Mouse (Mus musculus): ENCODE measurements around the gene Cabcoco1. TPM values are rescaled to one million over a fixed set of nuclear protein-coding genes. Genes with fewer than 3 reads are reported as not detected.

Gene Cabcoco1
- polyA plus RNA-seq, 1 experiment from 2014 or later = 3.7 TPM

DNA sequence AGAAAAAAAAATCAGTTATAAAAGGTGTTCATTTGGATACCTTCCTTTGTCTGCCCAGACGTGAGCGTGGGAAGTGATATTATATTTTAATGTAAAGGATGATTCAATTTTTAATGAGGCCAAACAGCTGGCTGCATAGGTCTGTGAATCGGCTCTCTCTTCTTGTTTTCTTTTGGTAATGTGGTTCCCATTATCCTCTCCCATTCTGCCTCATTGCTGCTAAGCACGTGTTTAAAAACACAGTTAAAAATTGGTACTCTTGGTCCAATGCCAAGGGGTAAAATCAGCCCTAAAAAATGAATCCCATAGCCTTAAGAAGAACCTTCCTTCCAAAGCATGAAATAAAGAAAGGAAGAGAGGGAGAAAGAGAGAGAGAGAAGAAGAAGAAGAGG, 17.1 kb upstream of the Cabcoco1 start:
- no peak for ATAC-seq
- 74% methylated on average over 4 of the region's 4 CpGs for WGBS (ENCODE audit: insufficient replicate concordance)
- no peaks in the 10 kb centered on the region for H3K9me3 ChIP-seq (ENCODE audit: low read length)
- H3K36me3 ChIP-seq (replicated peaks; ENCODE audit: insufficient read depth, low read length) = no peaks in the 10 kb centered on the region
- no peak overlapping the region for H3K27ac ChIP-seq (ENCODE audit: low read depth)
- no peak overlapping the region for H3K4me2 ChIP-seq (ENCODE audit: low read depth, low read length)
- no peak for TF ChIP-seq EP300 (IDR thresholded peaks at IDR 0.05; ENCODE audit: low read depth)
- no peak for TF ChIP-seq CTCF (IDR thresholded peaks at IDR 0.05; ENCODE audit: low read depth)
- no peaks in the 10 kb centered on the region for H3K27me3 ChIP-seq (ENCODE audit: insufficient read depth, low read length)
- no peaks in the 10 kb centered on the region for H3K4me1 ChIP-seq (ENCODE audit: insufficient read depth)
- H3K9ac ChIP-seq (replicated peaks) = no peak overlapping the region
- no peak overlapping the region for H3K4me3 ChIP-seq (ENCODE audit: low read depth, low read length)
- no peak for DNase-seq

DNA sequence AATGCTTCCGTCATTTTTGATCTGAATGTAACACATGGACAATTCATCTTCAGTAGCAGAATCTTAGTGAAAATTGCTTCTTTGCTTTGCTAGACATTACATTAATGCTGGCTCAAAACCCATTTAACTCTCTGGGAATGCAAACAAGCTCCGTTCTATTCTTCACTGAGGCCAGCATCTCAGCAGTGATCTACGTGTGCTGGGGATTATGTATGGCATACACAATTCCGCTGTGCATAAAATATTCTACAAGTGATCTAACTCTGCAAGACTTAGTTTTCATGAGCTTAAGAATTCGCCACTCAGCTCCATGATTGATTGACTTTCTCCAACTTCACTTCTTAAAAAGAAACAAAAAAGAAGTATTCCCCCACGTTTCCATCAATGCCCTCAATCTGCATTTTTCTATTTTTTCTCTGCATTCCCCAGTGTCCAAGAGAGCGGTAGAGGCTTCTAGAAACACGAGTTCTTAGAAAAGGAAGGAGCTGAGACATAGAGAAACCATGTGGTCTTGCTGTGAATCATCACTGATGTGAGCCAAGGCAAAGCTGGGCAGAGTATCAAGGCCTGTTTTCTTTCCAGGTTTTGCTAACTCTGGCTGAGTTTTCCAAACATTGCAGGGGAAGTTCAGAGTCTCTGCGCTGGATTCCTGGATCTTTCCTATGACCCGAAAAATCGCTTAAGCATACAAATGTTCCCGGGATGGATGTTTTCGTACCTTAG, 16.6 kb upstream of the Cabcoco1 start:
- no peak overlapping the region for H3K27ac ChIP-seq (ENCODE audit: low read depth)
- no peaks in the 10 kb centered on the region for H3K9me3 ChIP-seq (ENCODE audit: low read length)
- no peak for ATAC-seq
- H3K36me3 ChIP-seq (replicated peaks; ENCODE audit: insufficient read depth, low read length) = no peaks in the 10 kb centered on the region
- no peaks in the 10 kb centered on the region for H3K27me3 ChIP-seq (ENCODE audit: insufficient read depth, low read length)
- no peaks in the 10 kb centered on the region for H3K4me1 ChIP-seq (ENCODE audit: insufficient read depth)
- no peak for DNase-seq
- H3K9ac ChIP-seq (replicated peaks) = no peak overlapping the region
- 74% methylated on average over 13 of the region's 13 CpGs for WGBS (ENCODE audit: insufficient replicate concordance)
- no peak for TF ChIP-seq EP300 (IDR thresholded peaks at IDR 0.05; ENCODE audit: low read depth)
- no peak for TF ChIP-seq CTCF (IDR thresholded peaks at IDR 0.05; ENCODE audit: low read depth)
- H3K4me3 ChIP-seq (ENCODE audit: low read depth, low read length) = no peak overlapping the region
- H3K4me2 ChIP-seq (ENCODE audit: low read depth, low read length) = no peak overlapping the region

DNA sequence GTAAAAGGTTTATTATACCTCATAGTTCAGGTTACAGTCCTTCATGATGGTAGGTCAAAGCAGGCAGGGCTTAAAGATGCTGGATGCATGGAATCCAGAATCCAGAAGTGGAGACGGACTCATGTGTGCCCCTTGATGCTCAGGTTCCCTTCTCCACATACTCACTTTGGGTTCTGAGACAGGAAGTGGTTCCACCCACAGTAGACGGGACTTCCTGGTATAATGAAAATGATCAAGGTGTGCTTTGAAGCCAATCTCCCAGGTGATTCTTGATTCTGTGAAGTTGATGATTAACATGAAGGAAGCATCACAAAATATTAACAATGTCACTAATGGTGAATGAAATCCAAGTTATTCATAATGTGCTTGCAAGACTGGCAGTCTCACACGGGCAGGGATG, 12.0 kb upstream of the Cabcoco1 start:
- H3K9me3 ChIP-seq (ENCODE audit: low read length) = no peaks in the 10 kb centered on the region
- no peaks in the 10 kb centered on the region for H3K4me1 ChIP-seq (ENCODE audit: insufficient read depth)
- H3K4me3 ChIP-seq (ENCODE audit: low read depth, low read length) = no peak overlapping the region
- TF ChIP-seq EP300 (IDR thresholded peaks at IDR 0.05; ENCODE audit: low read depth) = no peak
- no peak for TF ChIP-seq CTCF (IDR thresholded peaks at IDR 0.05; ENCODE audit: low read depth)
- H3K9ac ChIP-seq (replicated peaks) = no peak overlapping the region
- no peak overlapping the region for H3K27ac ChIP-seq (ENCODE audit: low read depth)
- H3K27me3 ChIP-seq (ENCODE audit: insufficient read depth, low read length) = no peaks in the 10 kb centered on the region
- ATAC-seq (no peak), DNase-seq (no peak)
- no peak overlapping the region for H3K4me2 ChIP-seq (ENCODE audit: low read depth, low read length)
- 75% methylated on average over 3 of the region's 3 CpGs for WGBS (ENCODE audit: insufficient replicate concordance)
- no peaks in the 10 kb centered on the region for H3K36me3 ChIP-seq (replicated peaks; ENCODE audit: insufficient read depth, low read length)

DNA sequence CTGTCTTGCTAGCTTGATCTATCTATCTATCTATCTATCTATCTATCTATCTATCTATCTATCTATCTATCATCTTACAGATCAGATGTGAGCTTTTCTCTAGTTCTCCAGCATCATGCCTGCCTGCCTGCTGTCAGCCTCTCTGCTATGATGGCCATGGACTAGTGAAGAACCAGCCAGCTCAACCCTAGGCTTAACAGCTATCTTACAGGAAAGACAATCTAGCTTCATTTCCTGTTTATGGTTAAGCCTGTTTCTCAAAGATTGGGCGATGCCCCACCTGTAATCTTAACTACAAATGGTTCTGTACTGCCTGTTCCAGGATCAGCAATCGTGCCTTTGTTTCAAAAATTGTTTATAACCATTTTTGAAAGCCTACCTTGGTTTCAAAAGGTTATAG, 10.9 kb upstream of the Cabcoco1 start:
- Histone ChIP-seq H3K9ac (replicated peaks) (no peak overlapping the region), H3K4me1 (ENCODE audit: insufficient read depth) (no peaks in the 10 kb centered on the region), H3K27ac (ENCODE audit: low read depth) (no peak overlapping the region), H3K4me2 (ENCODE audit: low read depth, low read length) (no peak overlapping the region), H3K36me3 (replicated peaks; ENCODE audit: insufficient read depth, low read length) (no peaks in the 10 kb centered on the region), H3K9me3 (ENCODE audit: low read length) (no peaks in the 10 kb centered on the region), H3K4me3 (ENCODE audit: low read depth, low read length) (no peak overlapping the region), H3K27me3 (ENCODE audit: insufficient read depth, low read length) (no peaks in the 10 kb centered on the region)
- ATAC-seq = no peak
- DNase-seq = no peak
- TF ChIP-seq CTCF (IDR thresholded peaks at IDR 0.05; ENCODE audit: low read depth) (no peak), EP300 (IDR thresholded peaks at IDR 0.05; ENCODE audit: low read depth) (no peak)
- WGBS (ENCODE audit: insufficient replicate concordance) = 30% methylated on average over 2 of the region's 2 CpGs

DNA sequence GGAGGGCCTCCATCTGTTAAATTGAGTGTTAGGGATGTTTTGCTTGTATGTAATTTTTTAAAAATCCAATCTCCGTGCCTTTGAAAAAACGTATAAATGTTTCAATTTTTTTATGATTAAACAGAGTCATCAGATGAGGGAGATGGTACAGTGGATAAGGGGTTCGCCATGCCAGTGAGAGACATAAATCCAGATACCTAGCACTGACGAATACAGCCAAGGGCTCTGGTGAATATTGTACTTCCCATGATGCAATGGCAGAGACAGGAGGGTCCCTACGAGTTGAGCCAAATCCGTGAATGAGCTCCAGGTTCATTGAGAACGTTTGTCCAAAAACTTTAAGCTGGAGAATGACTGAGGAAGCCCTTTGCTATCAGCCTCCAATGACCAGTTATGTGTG, 9.6 kb upstream of the Cabcoco1 start:
- no peaks in the 10 kb centered on the region for H3K4me1 ChIP-seq (ENCODE audit: insufficient read depth)
- no peak overlapping the region for H3K9ac ChIP-seq (replicated peaks)
- H3K36me3 ChIP-seq (replicated peaks; ENCODE audit: insufficient read depth, low read length) = no peaks in the 10 kb centered on the region
- no peak for DNase-seq
- H3K27me3 ChIP-seq (ENCODE audit: insufficient read depth, low read length) = no peaks in the 10 kb centered on the region
- WGBS (ENCODE audit: insufficient replicate concordance) = 75% methylated on average over 7 of the region's 7 CpGs
- no peak for TF ChIP-seq EP300 (IDR thresholded peaks at IDR 0.05; ENCODE audit: low read depth)
- no peak for TF ChIP-seq CTCF (IDR thresholded peaks at IDR 0.05; ENCODE audit: low read depth)
- no peak overlapping the region for H3K27ac ChIP-seq (ENCODE audit: low read depth)
- H3K9me3 ChIP-seq (ENCODE audit: low read length) = no peaks in the 10 kb centered on the region
- H3K4me3 ChIP-seq (ENCODE audit: low read depth, low read length) = no peak overlapping the region
- no peak overlapping the region for H3K4me2 ChIP-seq (ENCODE audit: low read depth, low read length)
- no peak for ATAC-seq

DNA sequence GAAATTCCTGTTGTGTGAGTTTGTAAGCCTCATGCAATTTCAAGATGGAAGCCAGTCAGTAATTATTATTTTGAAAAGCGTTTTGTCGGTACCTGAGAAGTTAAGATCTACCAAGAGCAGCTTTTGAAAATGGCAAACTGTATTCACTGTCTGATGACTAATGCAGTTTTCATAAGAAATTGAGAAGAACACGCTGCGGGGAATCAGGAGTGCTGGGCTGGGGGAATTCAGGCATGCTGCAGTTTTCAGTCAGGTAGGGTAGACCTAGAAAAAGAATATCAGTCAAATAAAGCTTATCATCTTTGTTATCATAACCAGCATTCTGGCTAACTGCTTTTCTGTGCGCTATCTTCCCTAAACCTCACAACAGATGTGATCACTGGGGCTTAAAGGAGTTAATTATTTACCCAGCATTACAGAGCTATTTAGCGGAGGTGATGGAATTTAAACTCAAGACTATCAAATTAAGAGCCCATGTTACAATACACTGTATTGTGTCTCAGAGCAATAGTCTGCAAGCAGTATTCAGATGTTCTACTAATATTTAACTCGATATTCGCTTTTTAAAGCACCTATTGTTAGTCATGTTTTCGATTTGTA, 9.1 kb upstream of the Cabcoco1 start:
- Histone ChIP-seq H3K36me3 (replicated peaks; ENCODE audit: insufficient read depth, low read length) (no peaks in the 10 kb centered on the region), H3K4me1 (ENCODE audit: insufficient read depth) (no peaks in the 10 kb centered on the region), H3K9ac (replicated peaks) (no peak overlapping the region), H3K9me3 (ENCODE audit: low read length) (no peaks in the 10 kb centered on the region), H3K4me3 (ENCODE audit: low read depth, low read length) (no peak overlapping the region), H3K4me2 (ENCODE audit: low read depth, low read length) (no peak overlapping the region), H3K27me3 (ENCODE audit: insufficient read depth, low read length) (no peaks in the 10 kb centered on the region), H3K27ac (ENCODE audit: low read depth) (no peak overlapping the region)
- DNase-seq (no peak), ATAC-seq (no peak)
- WGBS (ENCODE audit: insufficient replicate concordance) = 74% methylated on average over 9 of the region's 9 CpGs
- TF ChIP-seq CTCF (IDR thresholded peaks at IDR 0.05; ENCODE audit: low read depth) (no peak), EP300 (IDR thresholded peaks at IDR 0.05; ENCODE audit: low read depth) (no peak)

Data from liver, postnatal 0 days (tissue).